Mouse (Mus musculus) CD4-positive helper T cell, adult 2 months (primary cell): ENCODE data around the gene Cntn4.

Source experiments
- DNase-seq: peaks from one replicate; pipeline ENCODE4 v3.0.0-alpha.2; 2012; ENCODE audit warnings: low read depth, missing footprints, low spot score

Gene Cntn4

DNA sequence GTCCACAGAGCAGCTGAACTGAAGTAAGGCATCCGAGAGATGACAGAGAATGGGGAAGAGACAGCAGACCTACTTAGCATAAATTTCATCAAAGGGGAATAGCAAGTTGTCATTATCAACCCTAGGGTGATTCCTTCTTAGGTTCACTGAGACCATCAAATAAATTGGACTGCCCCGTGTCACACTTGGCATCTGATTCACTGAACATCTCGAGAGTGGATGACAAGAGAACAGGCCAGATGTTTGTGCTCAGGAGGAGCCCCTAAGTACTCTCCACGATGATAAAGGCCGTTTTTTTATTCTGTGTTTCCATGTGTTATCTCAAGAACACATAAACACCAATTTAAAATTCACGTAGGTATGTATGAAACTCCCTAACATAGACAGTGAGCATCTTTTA is 780.7 kb downstream of the Cntn4 start:
- DNase-seq, result no peak

- no peak for DNase-seq
Observed at GRCm38 (mm10) chr6:106462403-106462802, 784.9 kb downstream of the Cntn4 start.

GRCm38 (mm10) chr6:106463857-106464256 is 786.4 kb downstream of the Cntn4 start:
- no peak for DNase-seq

DNA sequence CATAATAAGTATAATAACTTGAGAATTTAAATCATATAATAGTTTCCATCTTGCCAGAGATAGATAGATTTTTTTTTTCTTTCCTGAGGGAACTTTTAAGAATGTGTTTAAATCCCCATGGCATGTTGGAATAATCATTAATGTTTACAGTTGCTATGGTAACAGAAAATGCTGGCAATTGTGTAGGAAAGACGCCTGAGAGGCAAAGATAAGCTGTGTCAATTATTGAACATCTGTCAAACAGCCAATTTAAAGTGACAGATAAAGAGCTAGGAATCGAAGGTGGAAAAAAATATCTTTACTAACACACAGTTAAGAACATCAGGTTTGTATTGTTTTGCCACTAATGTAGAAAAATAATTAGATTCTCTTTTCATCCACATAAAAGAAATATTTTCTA is 788.3 kb downstream of the Cntn4 start:
- DNase-seq, result no peak

DNA sequence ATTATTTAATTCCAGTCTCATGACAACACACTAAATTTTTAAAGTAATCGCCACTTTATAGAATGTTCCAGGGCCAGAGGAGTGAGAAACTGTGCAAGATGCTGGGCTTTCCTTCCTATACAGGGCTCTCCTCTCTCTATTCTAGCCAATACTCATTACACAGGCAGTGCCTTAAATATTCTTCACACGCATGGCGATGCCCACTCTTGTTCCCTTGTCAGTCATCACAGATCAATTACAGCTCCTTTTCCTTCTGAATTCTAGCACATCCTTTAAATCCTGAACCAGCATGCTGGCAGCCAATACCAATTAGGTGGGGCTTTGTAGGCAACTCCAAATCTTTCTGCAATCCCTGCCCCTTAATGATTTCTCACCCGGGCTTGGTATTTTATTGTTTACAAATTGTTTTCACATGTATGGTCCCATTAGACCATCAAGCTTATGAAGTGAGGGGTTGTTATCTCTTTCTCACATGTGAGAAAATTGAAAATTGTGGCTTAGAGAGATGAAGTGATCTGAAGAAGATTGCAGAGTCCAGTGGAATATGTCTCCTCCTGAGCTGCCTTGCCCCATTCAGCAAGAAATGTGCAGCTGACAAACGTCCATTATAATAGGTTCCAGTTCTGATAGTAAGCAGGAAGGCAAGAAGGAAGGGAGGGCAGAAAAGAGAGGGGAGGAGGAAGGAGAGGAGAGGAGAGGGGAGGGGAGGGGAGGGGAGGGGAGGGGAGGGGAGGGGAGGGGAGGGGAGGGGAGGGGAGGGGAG is 789.0 kb downstream of the Cntn4 start:
- DNase-seq, result no peak

DNA sequence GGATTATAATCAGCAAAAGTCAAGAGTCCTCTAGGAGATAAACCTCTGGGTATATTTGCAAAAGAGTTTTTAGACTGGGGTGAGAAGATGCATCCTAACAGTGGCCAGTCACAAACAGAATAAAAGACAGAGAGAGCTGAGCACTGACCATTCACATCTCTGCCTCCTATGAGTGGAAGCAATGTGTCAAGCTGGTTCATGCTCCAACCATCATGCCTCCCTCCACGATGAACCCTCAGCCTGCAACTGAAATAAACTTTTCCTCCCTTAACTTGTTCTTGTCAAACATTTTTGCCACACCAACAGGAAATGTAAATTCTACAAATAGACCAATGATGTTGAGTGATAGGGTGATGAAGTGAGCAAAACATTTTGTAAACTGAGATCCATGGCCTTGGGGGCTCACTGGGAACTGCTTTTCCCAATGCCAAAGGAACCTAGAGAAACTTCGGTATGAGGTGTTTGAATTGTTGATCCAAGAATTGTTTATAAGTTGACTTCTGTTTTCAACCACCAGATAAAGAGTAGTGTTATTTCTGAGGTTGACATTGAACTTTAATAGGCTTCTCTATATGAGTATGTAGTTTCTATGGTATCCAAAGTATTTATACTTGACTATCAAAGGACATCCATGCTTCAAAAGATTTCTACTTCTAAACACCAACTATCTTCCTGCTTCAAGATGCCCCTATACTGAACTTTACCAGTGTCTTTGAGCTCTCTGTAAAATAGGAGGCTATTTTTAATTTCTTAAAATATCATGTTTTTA is 794.6 kb downstream of the Cntn4 start:
- DNase-seq, result no peak

DNA sequence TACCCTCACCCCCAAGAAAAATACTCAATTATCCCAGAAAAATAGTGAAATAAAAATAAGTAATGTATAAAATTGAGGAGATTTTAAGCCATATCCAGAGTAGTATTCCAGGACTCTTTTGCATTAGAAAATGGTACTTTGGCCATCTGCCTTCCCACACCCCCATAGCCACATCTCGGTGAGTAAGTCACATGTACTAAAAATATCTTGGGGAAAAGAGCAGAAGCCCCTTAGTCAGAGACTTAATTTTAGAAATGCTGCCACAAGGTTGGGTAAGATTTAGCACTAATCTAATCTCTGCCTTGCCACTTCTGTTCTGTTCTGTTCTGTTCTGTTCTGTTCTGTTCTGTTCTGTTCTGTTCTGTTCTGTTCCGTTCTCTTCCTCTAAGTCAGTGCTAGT is 796.4 kb downstream of the Cntn4 start:
- DNase-seq, result no peak

GRCm38 (mm10) chr6:106481533-106481932 is 804.1 kb downstream of the Cntn4 start:
- DNase-seq, result no peak

DNA sequence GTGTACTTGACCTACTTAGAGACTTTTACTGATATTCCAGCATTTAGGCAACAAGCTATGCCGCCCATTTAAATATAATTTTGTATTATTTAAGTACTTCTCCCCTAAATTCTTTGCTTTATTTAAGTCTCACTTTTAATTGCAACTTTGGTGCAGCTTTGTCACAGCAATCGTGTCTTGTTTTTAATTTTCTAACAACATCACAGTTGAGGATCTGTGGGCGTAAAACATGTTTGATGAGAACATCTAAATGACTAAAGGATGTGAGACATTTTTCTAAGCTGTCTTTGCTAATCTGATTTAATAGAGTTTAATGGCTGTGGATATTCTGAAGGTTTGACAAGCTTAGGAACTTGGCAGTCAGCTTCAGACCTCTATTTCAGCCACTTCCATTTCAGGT is 818.8 kb downstream of the Cntn4 start:
- DNase-seq, result no peak

DNA sequence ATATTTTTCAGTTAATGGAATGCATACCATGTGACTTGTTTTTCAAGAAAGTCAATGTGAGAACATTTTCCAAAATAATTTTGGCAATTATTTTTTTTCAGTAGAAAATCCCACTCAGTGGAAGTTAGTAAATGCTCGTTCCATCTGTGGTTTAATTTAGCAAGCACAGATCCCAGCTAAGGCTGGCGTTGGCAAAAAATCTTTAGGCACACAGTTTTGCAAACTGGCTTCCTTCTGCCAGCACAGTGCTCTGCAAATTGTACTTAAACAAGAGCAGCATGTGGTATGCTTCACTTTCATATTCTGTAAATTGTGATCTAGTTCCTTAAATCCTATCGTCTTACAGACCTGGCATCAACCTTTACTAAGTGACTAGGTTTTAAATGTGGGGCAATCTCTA is 821.7 kb downstream of the Cntn4 start:
- no peak for DNase-seq

DNA sequence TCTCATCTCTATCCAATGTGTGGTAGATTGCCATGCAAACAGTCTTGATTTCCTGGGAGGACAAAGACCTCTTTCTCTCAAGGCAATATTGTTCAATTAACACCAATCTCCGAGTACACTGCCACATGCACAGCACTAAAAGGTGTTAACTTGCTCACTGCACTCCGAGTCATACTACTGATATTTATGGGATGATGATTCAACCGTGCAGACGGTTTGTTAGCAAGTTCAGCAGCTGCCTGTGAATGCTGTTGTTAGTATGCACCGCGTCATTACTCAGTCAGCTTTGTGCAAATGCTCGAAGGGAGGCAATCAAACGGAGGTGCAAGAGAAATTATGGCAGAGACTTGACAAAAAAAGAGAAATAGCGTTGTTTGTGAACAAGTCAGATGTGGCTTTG is 826.5 kb downstream of the Cntn4 start:
- no peak for DNase-seq

GRCm38 (mm10) chr6:106520367-106520766 is 842.9 kb downstream of the Cntn4 start:
- DNase-seq, result no peak

- no peak for DNase-seq
Observed at GRCm38 (mm10) chr6:106543500-106543899, 866.0 kb downstream of the Cntn4 start.

DNA sequence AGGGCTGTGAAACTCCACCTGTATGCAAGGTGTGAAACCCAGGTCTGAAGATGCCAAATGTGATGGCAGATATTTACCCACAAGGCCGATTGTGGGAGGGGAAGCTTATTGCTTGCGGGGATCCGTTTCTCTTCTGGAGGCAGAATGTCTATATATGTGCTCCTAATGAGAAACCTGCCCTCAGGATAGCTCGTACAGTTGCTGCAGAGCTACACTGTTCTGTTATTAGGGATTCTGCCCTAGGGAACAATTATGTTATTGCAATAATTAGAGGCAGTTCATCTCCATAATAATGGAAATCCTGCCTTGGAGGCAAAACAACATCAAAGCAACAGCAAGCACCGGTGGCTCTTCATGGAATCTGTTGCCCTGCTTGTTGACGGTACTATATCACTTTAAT is 884.2 kb downstream of the Cntn4 start:
- DNase-seq, result no peak

GRCm38 (mm10) chr6:106565316-106565715 is 887.9 kb downstream of the Cntn4 start:
- no peak for DNase-seq

- no peak for DNase-seq
Observed at GRCm38 (mm10) chr6:106565769-106566459, 888.5 kb downstream of the Cntn4 start.

DNA sequence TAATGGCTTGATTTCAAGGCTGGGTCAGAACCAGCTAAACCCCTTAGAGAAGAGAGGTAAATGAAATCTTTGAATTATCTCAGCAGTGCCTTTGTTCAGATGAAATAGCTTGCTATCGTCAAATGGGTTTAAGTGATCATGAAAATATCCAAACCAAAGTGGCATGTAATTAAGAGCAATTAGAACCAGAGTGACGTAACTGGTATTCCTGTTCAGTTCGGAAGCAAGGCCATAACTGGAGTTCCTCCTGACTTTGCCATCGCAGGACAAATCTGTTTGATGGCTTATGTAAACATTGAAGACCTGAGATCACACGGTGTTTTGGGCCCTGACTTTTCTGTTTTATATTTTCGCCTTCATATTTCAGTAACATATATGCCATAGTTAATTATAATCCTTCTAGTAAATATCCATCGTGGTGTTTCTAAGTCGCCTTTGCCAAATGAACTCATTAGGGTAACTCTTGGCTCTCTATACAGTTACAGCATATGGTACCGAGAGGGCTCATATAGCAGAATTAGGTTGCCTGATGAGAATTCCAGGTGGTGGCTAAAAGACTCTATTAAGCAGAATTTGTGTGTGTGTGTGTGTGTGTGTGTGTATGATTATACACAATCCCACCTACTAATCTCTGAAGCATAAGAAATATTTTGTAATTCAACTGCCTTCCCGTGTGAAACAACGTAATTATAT is 889.6 kb downstream of the Cntn4 start:
- DNase-seq, result no peak

DNA sequence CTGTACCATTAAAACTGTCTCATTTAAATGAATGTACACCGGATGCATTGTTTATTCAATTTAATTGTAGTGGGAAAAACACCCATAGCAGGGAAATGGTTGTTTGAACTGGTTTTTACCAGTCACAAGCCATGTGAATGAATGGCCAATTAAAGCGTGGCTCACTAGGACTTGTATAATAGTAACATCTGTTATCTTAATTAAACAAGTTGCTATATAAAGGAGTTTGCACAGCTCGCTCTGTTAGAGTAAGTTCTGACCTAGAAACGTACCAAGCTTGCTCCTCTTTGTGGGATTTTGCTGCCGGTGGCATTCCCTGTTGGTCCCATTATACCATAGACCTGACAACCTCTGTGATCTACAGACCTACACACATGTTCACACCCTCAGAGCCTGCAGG is 902.7 kb downstream of the Cntn4 start:
- no peak for DNase-seq

DNA sequence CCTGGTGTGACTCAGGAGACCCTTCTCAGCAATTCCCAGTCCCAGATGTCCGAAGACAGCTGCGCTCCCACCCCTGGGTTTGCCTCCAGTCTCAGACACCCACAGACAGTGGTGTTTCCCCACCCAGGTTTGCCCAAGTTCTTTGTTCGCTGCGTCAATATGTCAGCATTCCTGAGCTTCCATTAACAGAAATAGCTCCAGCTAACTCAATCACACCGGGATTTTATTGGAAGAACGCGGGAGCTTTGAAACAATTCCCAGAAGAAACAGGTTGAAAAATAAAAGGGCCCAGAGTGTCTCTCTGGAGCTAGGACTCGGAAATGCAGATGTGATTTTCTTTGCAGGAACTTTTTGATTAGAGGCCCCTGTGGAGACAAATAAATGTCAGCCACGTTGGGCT is 916.3 kb downstream of the Cntn4 start:
- no peak for DNase-seq

- DNase-seq, result no peak
Observed at GRCm38 (mm10) chr6:106617081-106617480, 939.6 kb downstream of the Cntn4 start.

- DNase-seq, result no peak
Observed at GRCm38 (mm10) chr6:106621188-106621749, 943.8 kb downstream of the Cntn4 start.

DNA sequence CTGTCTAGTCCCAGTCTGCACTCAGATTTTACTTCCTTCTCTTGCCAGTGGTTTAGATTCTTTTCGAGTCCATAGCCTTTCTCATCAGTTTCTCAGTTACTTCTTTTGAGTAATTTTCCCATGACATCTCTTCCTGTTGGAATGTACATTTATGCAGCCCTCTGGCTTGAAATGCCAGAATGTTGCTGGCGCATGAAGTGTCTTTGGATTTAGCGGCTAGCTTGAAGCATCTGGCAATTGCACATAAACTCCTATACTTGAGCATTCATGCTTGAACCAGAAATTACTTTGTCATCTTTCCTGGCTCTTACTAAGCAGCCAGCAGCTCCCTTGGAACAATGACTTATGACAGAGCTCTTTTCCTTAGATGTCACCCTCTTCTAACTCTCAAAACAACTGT is 965.6 kb downstream of the Cntn4 start:
- DNase-seq, result no peak
